Mouse (Mus musculus): Measurements from ENCODE around the gene Klhl6. TPM values are rescaled to one million over a fixed set of nuclear protein-coding genes. Genes with fewer than 3 reads are reported as not detected.
"Not testable (repeated sequence)": the region's sequence is repeated elsewhere in the genome, so short reads cannot be mapped to it uniquely, and the experiment has no call there.

The Klhl6 gene
- total and polyA plus RNA-seq, 3 experiments, result 39.2 to 66.8 (median 65.0) TPM

DNA sequence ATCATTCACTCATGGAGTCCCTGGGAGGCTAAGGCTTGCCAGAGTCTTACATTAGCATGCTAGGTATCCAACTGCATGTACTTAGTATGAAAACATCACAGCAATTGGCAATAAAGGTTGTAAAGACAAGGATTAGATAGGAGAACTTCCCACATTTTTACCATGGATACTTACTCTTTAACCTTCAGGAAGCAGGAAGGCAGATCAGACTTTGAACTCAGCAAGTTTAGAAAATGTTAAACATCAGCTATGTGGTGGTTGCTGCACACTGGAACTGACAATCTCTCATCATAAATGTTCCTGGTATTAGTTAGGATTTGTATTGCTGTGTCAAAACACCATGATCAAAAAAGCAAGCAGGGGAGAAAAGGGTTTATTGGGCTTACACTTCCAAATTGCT, 29.8 kb upstream of the Klhl6 start:
- TF ChIP-seq JUN (IDR thresholded peaks at IDR 0.05; ENCODE audit: insufficient read depth, low read depth, low read length) (no peak), UBTF (IDR thresholded peaks at IDR 0.05; ENCODE audit: low read depth, low read length) (no peak), SIN3A (IDR thresholded peaks at IDR 0.05; ENCODE audit: low read length) (no peak), CHD2 (IDR thresholded peaks at IDR 0.05; ENCODE audit: low read length) (no peak), USF2 (conservative IDR thresholded peaks at IDR 0.05; ENCODE audit: low read depth, low read length) (no peak), E2F4 (IDR thresholded peaks at IDR 0.05; ENCODE audit: insufficient replicate concordance, low read depth, low read length) (no peak), IRF4 (IDR thresholded peaks at IDR 0.05; ENCODE audit: low read depth, low read length) (no peak), HCFC1 (IDR thresholded peaks at IDR 0.05; ENCODE audit: low read depth, low read length) (no peak), ELF1 (IDR thresholded peaks at IDR 0.05; ENCODE audit: low read depth, low read length) (no peak), MYC (IDR thresholded peaks at IDR 0.05; ENCODE audit: low read depth, low read length) (no peak), TCF12 (IDR thresholded peaks at IDR 0.05; ENCODE audit: low read depth, low read length) (no peak), CHD1 (IDR thresholded peaks at IDR 0.05; ENCODE audit: low read depth, low read length) (no peak), ZNF384 (IDR thresholded peaks at IDR 0.05; ENCODE audit: low read depth, low read length) (no peak), GABPA (IDR thresholded peaks at IDR 0.05; ENCODE audit: insufficient replicate concordance, low read depth, low read length) (no peak), MXI1 (IDR thresholded peaks at IDR 0.05; ENCODE audit: low read depth, low read length) (no peak), POLR2A (IDR thresholded peaks at IDR 0.05; ENCODE audit: low read depth, low read length) (no peak), RCOR1 (conservative IDR thresholded peaks at IDR 0.05; ENCODE audit: low read depth, low read length) (no peak)
- H3K9ac ChIP-seq (ENCODE audit: insufficient read depth, low read depth), result no peak overlapping the region
- dilution Hi-C loops (cut with MboI; ENCODE audit: extremely low pct_ligation_motif_present, extremely low pct_unique_long_range_greater_than_20kb, low sequenced_read_pairs), result no loop called here
- no peaks in the 10 kb centered on the region for H3K79me2 ChIP-seq (replicated peaks; ENCODE audit: control insufficient read depth, extremely low read depth, insufficient read depth, poor library complexity, severe bottlenecking)
- no peak for DNase-seq (ENCODE audit: extremely low read depth)
- H3K27me3 ChIP-seq (replicated peaks), result no peaks in the 10 kb centered on the region
- H3K9me3 ChIP-seq (replicated peaks; ENCODE audit: low read length), result peaks cover 19% of the 10 kb centered on the region
- H3K36me3 ChIP-seq (replicated peaks in 1 of 2; ENCODE audit: control insufficient read depth in 1 of 2, insufficient read depth in 1 of 2, low read length in 1 of 2), result no peaks in the 10 kb centered on the region
- no peak overlapping the region for H3K4me2 ChIP-seq (ENCODE audit: insufficient read depth, low read depth, poor library complexity, severe bottlenecking)
- no peaks in the 10 kb centered on the region for H3K4me1 ChIP-seq (ENCODE audit: control insufficient read depth in 1 of 2, insufficient read depth in 2 of 2)
- H3K27ac ChIP-seq (ENCODE audit: insufficient read depth, low read depth), result no peak overlapping the region
- in situ Hi-C loops (cut with MboI; ENCODE audit: low pct_ligation_motif_present, low pct_unique_long_range_greater_than_20kb, low sequenced_read_pairs), result no loop called here
- H3K4me3 ChIP-seq (replicated peaks in 1 of 3; ENCODE audit: low read depth in 2 of 3, low read length in 2 of 3, poor library complexity in 1 of 3), result no peak overlapping the region

DNA sequence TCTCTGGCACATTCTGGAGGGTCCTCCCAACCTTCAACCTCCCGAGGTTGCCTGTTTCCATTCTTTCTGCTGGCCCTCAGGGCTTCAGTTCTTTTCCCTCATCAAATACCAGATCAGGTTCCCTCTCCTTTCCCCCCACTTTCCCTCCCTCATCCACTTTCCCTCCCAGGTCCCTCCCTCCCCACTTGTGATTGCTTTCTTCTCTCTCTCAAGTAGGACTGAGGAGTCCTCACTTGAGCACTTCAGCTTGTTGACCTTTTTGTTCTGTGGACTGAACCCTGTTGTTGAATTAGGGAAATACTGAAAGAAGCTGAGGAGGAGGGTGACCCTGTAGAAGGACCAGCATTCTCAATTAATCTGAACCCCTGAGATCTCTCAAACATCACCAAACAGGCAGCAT, 23.2 kb upstream of the Klhl6 start:
- Histone ChIP-seq H3K4me1 (ENCODE audit: control insufficient read depth in 1 of 2, insufficient read depth in 2 of 2) (no peaks in the 10 kb centered on the region), H3K27me3 (replicated peaks) (no peaks in the 10 kb centered on the region), H3K9ac (ENCODE audit: insufficient read depth, low read depth) (no peak overlapping the region), H3K79me2 (replicated peaks; ENCODE audit: control insufficient read depth, extremely low read depth, insufficient read depth, poor library complexity, severe bottlenecking) (no peaks in the 10 kb centered on the region), H3K36me3 (replicated peaks in 1 of 2; ENCODE audit: control insufficient read depth in 1 of 2, insufficient read depth in 1 of 2, low read length in 1 of 2) (no peaks in the 10 kb centered on the region), H3K4me2 (ENCODE audit: insufficient read depth, low read depth, poor library complexity, severe bottlenecking) (no peak overlapping the region), H3K9me3 (replicated peaks; ENCODE audit: low read length) (peaks cover 8% of the 10 kb centered on the region), H3K4me3 (replicated peaks in 1 of 3; ENCODE audit: low read depth in 2 of 3, low read length in 2 of 3, poor library complexity in 1 of 3) (no peak overlapping the region), H3K27ac (ENCODE audit: insufficient read depth, low read depth) (no peak overlapping the region)
- DNase-seq (ENCODE audit: extremely low read depth), result no peak
- in situ Hi-C loops (cut with MboI; ENCODE audit: low pct_ligation_motif_present, low pct_unique_long_range_greater_than_20kb, low sequenced_read_pairs), result no loop called here
- dilution Hi-C loops (cut with MboI; ENCODE audit: extremely low pct_ligation_motif_present, extremely low pct_unique_long_range_greater_than_20kb, low sequenced_read_pairs), result no loop called here
- no peak for TF ChIP-seq ZC3H11A (IDR thresholded peaks at IDR 0.05; ENCODE audit: low read depth, low read length)

DNA sequence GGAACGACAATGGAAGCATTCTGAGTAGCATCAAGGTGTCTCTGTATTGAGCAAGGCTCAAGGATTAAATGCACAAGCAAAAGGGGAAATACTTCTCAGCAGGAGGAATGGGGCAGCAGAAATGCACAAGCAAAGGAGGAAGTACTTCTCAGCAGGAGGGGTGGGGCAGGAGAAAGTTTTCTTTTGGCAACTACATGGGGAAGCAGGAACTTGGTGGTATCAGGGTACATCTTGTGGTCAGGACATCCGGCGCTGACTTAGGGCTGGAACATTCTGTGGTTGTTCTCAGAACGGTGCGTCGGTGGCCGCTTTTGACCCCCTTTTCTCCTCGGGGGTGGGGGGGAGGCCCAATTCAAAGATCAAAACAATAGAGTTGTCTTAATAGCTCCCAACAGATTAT, 17.4 kb upstream of the Klhl6 start:
- in situ Hi-C loops (cut with MboI; ENCODE audit: low pct_ligation_motif_present, low pct_unique_long_range_greater_than_20kb, low sequenced_read_pairs); H3K4me1 ChIP-seq (ENCODE audit: control insufficient read depth in 1 of 2, insufficient read depth in 2 of 2); H3K79me2 ChIP-seq (replicated peaks; ENCODE audit: control insufficient read depth, extremely low read depth, insufficient read depth, poor library complexity, severe bottlenecking); H3K27ac ChIP-seq (ENCODE audit: insufficient read depth, low read depth); H3K27me3 ChIP-seq (replicated peaks); H3K4me2 ChIP-seq (ENCODE audit: insufficient read depth, low read depth, poor library complexity, severe bottlenecking); DNase-seq (ENCODE audit: extremely low read depth); H3K4me3 ChIP-seq (replicated peaks in 1 of 3; ENCODE audit: low read depth in 2 of 3, low read length in 2 of 3, poor library complexity in 1 of 3); H3K9ac ChIP-seq (ENCODE audit: insufficient read depth, low read depth); H3K36me3 ChIP-seq (replicated peaks in 1 of 2; ENCODE audit: control insufficient read depth in 1 of 2, insufficient read depth in 1 of 2, low read length in 1 of 2); dilution Hi-C loops (cut with MboI; ENCODE audit: extremely low pct_ligation_motif_present, extremely low pct_unique_long_range_greater_than_20kb, low sequenced_read_pairs): not testable (repeated sequence)
- peaks cover 10% of the 10 kb centered on the region for H3K9me3 ChIP-seq (replicated peaks; ENCODE audit: low read length)
